Mouse (Mus musculus) heart, adult 2 months (tissue): ENCODE results near the gene Capsl.

Experiments used
- CTCF ChIP-seq: fragments of 200-600 bp; IDR thresholded peaks from 2 replicates; pipeline ENCODE4 v1.8.1; 2022; ENCODE audit warnings: antibody characterized with exemption, mild to moderate bottlenecking, moderate library complexity
- EP300 ChIP-seq: fragments of 200-500 bp; IDR thresholded peaks from 2 replicates; pipeline ENCODE4 v1.6.1; 2011; ENCODE audit warnings: low read depth, low read length, control low read depth; ENCODE audit not compliant: insufficient read depth
- POLR2A ChIP-seq: fragments of 200-500 bp; IDR thresholded peaks from 2 replicates; pipeline ENCODE4 v1.6.1; 2011; ENCODE audit warnings: mild to moderate bottlenecking, low read depth, low read length, control low read depth; ENCODE audit not compliant: insufficient read depth

- no peak for TF ChIP-seq POLR2A
- no peak for TF ChIP-seq CTCF
- TF ChIP-seq EP300: no peak
Measured at GRCm38 (mm10) chr15:9492077-9492476, 56.2 kb downstream of the Capsl start.
